Mouse (Mus musculus) gonadal fat pad, adult 2 months (tissue): Measurements from ENCODE around the gene Pde10a. TPM values are rescaled to one million over a fixed set of nuclear protein-coding genes. Genes with fewer than 3 reads are reported as not detected.

Experiments used
- DNase-seq: peaks from one replicate; pipeline ENCODE4 v3.0.0-alpha.2; 2012; ENCODE audit warnings: low read depth
- polyA plus RNA-seq: library from polyadenylated mRNA; depleted of rRNA; stranded (reverse); fragments of >200 nt; gene quantifications from 2 replicates; pipeline ENCODE4 v1.2.3, GENCODE M21; 2012

Pde10a gene
- polyA plus RNA-seq, 1 experiment, result 2.1 TPM

GRCm38 (mm10) chr17:8841897-8842540 lies 316.8 kb downstream of the Pde10a start:
- no peak for DNase-seq

GRCm38 (mm10) chr17:8842662-8843061 lies 317.5 kb downstream of the Pde10a start:
- DNase-seq, result no peak

- DNase-seq, result no peak
Observed at GRCm38 (mm10) chr17:8843941-8844340, 318.8 kb downstream of the Pde10a start.

DNA sequence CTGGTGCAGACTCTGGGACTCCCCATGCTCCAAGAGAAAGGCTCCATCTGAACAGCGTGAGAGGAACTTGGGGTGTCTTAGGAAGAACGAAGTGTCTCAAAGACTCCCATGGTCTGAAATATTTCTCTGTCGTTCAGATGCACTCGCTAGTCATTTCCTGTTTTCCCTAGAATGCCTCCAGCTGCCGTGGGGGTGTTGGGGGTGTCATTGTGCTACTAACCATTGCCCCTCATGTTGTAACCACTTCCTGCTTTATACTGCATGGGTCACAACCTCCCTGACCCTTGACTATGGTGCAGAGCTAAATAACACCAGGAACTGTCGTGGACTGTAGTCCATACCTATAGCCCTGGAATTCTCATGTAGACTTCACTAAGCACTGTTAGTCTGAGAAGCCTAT lies 321.3 kb downstream of the Pde10a start:
- no peak for DNase-seq

GRCm38 (mm10) chr17:8847558-8847957 lies 322.4 kb downstream of the Pde10a start:
- DNase-seq, result no peak

DNA sequence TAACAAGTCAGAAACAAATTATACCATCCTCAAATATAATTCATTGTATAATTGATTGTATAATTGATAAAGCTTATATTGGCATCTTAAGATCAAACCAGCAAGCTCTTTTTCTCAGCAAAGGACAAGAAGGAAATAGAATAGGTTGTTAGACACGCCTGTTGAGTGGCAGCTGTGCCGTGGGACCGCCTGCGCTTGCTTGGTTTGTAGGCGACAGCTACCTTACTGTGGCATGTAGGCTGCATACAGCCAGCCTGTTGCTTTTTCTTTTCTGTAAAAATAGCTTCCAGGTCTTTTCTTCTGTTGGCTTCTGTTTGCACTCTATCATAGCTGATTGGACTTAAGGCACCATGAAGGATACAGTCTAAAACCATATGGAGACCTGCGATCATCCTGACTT lies 326.7 kb downstream of the Pde10a start:
- DNase-seq, result no peak

DNA sequence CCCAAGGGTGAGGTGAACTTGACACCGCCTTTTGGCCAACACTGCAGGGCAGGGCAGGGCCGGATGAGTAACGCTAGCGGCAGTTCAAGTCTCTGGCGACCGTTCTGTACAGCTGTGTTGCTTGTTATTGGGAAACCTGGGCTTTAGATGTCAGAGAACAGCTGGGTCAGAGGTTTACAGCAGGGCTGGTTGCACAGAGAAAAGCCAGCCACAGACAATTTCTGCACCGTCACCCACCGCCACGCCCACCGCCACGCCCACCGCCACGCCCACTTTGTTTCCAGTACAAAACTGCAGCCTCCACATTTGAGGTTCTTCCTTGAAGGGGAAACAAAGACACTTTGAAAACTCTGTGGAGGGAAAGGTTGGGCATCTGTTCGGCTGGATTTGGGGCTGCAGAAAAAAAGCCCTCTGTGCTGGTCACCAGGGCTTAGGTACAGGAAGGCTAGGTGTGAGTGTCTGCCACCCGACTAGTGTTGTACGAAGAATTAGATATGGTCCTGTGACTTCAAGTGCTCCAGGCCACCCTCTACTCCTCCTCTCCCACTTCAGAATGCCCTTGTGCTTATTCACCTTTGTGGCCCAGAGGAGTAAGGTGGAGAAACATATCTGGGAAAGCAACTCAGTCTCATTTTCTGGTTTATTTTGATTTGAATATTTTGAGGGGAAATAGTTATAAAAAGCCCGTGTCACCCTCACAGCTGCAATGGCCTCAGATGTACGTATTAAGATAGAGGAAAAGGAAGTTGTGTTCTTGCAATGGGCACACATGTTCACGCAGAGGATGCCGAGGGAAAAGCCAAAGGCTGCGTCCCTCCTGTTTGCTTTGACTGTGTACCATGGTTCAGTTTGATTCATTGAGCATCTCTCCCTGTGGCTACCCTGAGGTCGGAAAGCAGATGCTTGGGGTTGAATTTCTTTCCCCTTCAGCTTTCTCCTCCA lies 331.5 kb downstream of the Pde10a start:
- no peak for DNase-seq

DNA sequence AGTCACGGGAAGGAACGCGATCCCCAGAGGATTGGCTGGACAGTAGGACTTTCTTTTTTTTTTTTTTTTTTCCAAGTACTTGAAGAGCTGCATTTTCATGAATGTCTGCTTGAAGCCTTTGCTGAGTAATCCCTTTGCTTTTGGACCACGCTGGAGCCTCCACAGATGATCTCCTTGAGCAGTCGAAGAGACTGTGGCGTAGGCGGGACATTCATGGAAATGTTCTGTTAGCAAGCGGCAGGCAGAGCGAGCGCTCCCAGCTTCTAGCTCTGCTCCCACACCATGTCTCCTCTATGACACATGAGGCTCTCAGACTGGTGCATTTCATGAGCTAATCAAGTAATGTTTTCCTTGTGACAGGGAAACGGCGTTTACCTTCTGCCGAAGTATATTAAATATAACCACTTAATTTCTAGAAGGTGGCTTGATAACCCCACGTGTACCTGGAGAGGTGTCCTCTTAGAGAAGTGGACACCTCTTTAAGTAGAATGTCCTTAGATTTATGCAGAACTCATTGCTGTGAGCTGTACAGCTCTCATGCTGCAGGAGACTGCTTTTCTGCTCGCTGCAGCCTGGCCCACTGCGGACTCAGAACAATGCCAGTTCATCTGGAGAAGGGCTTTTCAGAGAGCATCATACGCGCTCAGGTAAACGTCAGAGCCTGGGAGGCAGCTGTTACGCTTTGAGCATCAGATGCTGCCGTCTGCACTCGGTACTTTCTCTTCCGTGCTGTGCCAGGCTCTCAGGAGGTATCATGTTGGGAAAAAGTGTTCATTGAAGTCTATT lies 333.7 kb downstream of the Pde10a start:
- DNase-seq, result no peak

DNA sequence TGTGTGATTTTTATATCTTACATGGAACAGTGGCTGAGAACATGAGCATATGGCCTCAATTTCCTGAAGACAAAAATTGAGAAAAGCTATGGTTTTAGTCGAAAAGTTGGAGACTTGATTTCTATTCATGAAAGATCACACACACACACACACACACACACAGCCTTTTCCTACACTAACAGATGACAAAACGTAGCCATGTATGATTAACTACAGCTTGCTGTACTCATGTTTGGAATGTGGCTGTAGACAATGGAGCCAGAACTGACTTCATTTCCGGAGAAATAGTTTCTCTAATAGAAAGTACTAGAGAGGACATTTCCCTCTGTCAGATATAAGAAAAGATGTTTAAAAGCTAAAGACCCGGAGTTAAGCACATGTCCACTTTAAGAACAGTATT lies 334.3 kb downstream of the Pde10a start:
- no peak for DNase-seq

GRCm38 (mm10) chr17:8864638-8865497 lies 339.7 kb downstream of the Pde10a start:
- DNase-seq, result no peak

- no peak for DNase-seq
Observed at GRCm38 (mm10) chr17:8867331-8868237, 342.4 kb downstream of the Pde10a start.

DNA sequence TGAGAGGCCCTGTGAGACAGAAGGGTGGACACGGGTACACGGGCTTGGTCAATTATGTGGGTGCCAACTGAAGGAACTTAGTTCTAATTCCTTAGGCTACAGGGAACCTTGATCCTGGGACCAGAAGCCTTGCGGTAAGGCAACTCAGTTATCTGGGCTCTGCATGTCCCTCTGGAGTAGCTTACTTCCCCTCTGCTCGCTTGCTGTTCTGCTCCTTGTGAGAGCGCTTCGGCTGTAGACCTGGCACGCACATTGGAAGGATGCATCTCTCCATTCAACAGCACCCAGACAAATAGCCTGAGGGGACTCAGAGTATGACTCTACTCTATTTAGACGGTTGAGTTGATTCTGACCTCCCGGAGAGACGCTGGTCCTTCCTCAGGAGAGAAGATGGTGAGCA lies 344.1 kb downstream of the Pde10a start:
- no peak for DNase-seq

DNA sequence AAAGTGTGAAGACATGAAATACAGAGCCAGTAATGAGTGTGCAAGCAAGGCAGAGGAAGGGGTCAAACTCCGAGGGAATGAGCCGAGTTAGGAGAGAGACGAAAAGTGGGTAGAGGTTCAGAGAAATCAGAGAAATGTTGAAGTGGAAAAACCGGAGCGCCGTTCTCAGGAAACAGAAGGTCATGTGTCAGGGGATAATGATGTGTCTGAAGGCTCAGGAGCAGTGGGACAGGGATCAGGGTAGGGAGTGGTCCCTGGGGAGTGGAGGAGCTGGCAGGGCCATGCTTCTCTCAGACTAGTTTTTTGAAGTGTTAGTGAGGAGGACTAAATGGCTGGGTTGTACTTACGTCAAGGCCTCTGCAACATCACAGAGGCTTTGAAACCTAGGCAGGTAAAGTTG lies 345.7 kb downstream of the Pde10a start:
- no peak for DNase-seq

DNA sequence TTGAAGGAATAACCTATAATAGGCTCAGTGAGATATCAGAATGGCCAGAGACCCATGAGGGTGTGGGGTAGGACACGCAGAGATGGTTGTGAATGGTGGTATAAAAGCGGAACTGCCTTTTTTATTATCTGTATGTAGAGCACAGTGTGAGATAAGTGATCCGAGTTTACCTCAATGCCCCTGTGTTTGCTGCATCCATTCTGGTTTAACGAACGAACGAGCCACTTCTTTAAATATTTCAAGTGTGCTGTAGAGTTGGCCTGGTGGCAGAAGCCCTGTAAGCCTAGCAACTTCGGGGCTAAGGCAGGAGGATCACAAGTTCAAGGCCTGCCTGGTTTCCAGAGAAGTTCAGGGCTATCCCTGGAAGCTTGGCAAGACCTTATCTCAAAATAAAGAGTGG lies 346.2 kb downstream of the Pde10a start:
- DNase-seq, result no peak

DNA sequence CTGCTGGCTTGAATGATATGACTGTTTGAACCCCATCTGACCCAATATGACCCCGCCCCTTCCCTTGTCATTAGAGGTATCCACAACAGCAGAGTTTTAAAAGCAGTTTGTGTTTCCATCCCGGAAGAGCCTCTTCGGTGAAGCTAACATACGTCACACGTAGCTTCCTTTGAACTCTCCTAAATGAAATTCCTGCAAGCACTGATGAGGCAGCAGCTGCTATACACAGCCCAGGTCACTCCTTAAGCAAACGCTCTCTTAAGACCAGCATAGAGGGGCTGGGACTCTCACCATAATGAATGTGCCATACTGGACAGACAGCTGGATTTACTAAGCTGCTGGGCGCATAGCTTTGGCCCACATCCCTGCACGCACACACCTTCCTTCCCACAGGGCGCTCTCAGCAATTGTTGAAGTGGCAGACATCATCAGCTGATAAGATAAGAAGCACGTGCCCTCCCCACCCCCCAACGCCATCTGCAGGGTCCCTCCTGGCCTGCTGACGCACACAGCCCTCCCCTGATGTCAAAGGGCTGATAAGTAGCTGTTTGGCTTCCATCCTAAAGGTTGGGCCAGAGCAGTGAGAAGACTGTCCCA lies 346.9 kb downstream of the Pde10a start:
- no peak for DNase-seq

DNA sequence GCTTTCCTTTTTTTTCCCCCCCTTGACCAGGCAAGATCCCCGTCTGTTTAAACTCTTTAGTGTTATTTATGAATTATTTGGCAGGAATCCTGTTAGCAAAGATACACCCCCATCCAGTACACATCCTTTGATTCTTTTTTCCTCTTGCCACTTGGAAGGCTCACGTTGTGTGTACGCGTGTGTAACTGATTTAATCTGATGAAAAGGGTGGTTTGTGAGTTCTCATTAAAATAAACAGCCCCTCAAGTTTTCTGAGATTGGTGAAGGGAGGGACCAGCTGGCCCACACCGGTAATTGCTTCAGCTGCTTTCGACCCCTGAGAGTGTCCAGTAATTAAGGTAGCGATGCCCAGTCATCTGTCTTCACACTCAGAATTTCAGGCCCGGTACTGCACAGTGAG lies 347.4 kb downstream of the Pde10a start:
- no peak for DNase-seq

DNA sequence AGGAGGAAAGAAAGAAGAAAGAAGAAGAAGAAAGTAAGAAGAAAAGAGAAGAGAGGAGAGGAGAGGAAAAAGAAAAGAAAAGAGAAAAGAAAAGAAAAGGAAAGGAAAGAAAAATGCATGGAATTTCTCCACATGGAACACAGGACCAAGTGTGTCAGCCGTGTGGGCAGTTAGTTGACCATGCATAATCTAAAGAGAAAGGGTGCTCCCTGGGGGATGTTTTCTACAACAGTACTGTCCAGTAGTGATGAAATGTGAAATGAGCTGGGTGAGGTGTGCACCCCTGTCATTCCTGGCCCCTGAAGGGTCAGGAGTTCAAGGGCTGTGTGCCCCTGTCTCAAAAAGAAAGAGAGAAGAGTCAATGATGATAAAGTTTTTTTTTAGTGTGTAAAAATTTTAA lies 352.9 kb downstream of the Pde10a start:
- no peak for DNase-seq

- DNase-seq, result no peak
Observed at GRCm38 (mm10) chr17:8881711-8882110, 356.5 kb downstream of the Pde10a start.

- no peak for DNase-seq
Observed at GRCm38 (mm10) chr17:8884691-8885090, 359.5 kb downstream of the Pde10a start.

GRCm38 (mm10) chr17:8885830-8886229 lies 360.7 kb downstream of the Pde10a start:
- DNase-seq, result no peak
